Mouse (Mus musculus) right cerebral cortex, postnatal 4 days (tissue): ENCODE measurements around the gene Znhit6.
A peak's percentile ranks its signal among the peaks of the same experiment; 100 is the strongest.

Experiments used
- DNase-seq: peaks from one replicate; pipeline ENCODE4 v3.0.0-alpha.2; 2022

Gene Znhit6

DNA sequence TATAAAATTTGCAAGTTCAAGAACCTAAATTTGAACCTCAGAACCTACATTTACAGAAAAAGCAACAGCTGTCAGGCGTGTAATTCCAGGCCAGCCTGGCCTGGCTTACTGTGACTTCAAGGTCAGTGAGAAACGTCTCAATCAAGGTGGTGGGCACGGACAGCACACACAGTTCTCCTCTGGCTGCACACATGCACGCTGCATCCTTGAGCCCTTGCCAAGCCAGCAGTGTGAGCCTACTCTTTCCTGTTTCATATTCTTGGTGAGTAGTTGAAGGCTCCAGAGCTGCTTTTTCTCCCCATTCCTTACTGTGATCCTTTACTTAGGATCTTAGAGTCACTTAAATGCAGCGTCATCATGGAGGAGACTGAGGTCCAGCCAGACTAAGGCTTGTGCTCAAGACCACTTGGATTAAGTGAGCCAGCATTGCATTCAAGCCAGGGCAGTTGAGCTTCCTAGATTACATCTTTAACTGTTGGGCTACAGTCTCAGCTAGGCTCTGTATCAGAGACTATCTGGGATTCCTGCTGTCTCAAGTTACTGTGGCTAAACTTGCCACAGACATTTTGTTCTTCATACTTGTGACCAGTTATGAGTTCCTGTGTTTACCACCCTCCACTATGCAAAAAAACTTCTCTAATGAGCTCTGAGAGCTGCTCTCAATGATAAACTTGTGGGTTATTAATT lies 29.6 kb downstream of the Znhit6 start:
- DNase-seq: no peak

DNA sequence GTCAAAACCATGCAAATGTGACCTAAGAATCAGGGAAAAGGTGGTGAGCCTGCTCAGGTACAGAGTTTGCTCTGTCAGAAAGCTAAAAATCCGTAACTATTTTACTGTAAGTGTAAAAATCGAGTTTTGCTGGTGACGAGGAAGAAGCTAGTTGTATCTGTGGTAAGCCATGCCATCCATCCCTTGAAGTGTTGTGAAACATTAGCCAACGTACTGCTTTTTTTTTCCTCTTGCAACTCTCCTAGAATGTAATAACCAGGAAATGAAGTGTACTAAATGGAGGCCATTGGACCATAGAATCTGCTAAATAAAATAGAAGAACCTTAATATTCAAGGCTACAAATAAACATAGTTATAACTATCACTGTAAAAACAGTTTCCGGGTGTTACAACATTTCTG lies 32.3 kb downstream of the Znhit6 start:
- DNase-seq: no peak

DNA sequence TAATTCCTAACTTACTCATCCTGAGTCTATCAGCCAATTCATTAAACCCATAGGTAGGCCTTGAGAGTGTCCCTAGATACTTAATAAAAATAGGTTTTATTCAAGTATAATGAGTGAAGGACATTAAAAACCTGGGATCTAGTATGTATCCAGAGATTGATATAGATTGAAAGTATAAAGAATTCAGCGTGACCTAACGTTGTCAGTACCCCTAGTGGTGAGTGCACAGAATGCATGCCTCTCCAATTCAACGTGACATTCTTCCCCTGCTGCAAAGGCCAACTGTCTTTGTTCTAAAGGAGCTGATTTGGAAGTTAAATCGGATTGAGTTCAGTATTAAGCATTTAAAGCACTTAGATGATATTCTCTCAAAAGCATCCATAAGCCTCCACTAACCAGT lies 36.7 kb downstream of the Znhit6 start:
- peak; percentile 22 for DNase-seq

DNA sequence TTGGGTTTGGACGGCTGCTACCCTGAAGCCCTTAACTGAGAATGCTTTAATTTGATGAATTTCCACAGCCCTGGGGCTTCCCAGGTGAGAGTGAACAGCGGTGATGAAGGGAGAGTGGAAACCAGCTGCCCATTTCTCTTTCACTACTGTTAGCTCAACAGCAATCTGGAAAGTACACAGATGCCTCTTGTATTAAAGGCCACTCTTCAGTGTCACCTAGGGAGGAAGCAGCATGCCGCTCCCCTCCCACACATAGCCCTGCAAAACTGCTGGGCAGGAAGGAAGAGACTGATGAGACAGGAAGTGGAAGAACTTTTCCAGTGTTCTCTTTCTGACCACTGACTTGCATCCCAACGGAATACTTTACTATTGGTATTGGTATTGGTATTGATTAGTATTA lies 37.2 kb downstream of the Znhit6 start:
- DNase-seq: no peak

DNA sequence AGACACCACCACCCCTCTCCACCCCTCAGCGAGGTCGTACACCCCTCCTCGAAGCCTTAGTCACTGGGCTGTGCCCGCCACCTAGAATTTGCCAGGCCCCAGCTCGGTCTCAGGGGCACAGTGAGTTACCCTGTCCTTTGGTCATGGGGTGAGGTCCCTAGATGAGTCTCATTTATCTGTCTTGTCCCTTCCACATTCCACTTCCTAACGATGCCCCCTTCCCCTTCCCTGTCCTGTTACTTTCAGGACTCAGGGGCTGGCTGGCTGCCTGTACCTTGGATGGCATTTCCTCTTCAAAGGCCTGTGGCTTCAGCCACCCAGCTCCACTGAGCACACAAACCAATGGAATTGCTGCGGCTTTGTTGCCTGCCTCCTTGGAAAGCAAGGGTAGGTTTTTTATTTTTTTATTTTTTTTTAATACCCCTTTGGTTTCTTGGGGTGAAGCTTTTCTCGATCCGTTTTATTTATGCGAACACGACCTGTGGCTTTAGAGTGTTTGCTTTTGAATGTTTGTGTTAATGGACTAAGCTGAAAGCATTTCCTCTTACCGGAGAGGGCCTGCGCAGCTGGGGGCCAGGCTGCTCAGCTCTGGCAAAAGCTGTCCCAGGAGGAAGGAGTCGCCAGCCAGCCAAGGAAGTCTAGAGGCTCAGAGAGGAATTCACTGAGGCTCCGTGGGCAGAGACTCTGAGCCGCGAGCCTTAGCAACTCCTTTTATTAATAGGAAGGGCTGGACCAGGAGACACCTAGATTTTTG lies 38.5 kb downstream of the Znhit6 start:
- no peak for DNase-seq

DNA sequence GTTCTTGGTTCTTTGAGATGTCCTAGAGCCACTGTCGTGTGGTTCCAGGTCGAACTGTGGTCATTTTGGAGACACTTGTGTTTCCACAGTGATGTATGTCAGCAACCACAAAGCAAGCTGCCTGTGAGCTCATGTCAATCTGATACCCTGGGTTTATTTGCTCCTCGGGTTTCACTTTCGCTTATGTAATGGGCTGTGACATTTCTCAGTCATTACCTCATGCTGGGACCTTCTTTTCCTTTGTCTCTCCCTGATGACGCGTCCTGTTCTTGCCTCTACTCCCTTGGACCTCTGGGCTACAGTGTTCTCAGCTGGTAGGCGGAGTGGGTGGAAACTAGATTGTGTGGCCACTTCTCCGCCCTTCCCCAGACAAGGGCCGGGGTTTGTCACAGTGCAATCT lies 42.3 kb downstream of the Znhit6 start:
- no peak for DNase-seq

DNA sequence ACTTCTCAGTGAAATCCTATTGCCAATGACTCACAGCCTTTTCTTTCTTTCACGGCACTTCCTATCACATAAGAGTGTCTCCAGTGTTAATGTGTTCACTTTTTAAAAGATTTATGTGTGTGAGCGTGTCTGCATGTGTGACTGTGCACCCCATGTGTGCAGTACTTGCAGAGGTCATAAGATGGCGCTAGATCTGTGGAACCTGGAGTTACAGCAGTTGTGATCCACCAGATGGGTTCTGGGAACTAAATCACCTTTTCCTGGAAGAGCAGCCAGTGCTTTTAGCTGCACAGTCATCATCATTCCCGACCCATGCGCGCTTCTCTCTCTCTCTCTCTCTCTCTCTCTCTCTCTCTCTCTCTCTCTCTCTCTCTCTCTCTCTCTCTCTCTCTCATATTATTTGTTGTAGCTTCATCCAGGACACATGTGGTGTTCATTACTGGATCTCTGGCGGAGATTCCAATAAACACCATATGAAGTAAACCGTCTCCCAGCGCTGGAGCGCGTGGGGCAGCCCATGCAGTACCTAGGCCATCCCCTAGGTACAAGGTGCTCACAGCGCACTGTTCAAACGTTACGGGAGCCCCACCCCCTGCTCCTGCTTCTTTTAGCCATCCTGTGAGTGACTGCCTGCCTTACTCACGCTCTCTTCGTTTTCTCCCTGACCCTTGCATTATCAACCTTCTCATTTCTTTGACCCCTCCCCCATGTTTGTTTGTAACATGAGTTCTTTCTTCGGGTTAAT lies 43.8 kb downstream of the Znhit6 start:
- DNase-seq: no peak

DNA sequence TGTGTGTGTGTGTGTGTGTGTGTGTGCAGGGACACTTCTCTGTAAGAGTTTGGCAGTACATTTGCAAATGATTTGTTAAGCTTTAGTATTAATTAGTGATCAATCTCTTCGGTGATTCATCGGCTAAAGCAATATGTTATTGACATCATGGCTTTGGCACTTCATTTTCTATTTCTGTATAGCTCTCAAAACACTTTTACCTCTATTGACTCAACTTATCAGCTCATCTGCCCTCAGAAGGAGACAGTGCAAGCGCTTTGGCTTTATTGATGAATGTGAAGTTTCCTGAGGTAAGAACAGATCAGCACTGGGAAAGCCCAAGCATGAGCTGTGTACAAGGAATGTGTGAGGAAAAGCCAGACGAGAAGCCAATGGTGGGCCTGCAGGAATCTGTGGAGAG lies 45.2 kb downstream of the Znhit6 start:
- DNase-seq: no peak

DNA sequence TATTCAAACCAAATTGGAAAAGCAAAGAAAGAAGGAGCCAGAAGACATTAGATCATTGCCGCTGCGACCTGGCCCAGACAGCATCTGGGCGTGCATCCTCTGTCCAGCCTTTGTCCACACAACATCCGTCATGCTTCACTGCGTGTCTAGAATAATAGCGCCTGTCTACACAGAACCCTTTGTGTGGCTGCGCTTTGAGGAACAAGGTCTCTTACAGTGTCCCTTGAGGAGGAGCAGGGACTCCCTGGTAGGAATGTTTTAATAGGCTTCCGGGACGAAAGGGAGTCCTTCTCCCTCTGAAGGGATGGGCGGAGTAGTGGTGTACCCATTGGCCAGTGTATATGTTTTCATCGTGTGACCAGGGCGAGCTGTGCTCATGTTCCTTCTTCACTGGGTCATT lies 47.0 kb downstream of the Znhit6 start:
- no peak for DNase-seq

DNA sequence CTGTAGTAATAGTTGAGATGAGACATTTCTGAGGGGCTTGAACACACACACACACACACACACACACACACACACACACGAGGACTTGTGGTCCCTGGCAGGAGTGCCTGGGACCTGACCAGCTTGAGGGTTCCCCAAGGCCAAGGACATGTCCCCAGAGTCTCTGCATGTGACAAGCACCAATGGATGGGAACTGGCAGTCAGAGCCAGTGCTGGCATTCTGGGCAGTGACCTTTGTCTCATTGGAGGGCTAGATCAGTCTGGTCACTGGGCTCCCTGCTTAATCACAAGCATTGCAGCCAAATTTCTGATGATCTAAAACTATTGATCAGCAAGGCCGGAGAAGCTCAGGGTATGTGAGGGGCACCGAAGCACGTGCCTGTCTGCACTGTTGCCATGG lies 48.8 kb downstream of the Znhit6 start:
- DNase-seq: no peak

DNA sequence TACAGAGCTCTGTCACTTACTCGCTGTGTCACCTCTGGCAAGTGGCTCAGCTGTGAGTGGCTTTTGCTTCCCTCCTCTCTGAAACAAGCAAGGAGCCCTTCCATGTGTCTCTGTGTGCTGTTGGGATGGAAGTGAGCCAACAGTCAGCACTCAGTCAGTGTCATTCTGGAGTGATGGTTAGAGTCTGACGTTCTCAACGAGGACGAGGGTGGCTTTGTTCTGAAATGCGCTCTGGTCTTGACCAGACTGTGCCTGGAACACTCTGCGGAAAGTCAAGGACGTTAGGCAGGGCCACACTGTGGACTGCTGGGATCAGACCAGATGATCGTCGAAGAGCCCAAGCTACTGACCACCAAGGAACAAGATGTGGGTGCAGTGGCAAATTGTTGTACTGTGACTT lies 49.5 kb downstream of the Znhit6 start:
- no peak for DNase-seq

DNA sequence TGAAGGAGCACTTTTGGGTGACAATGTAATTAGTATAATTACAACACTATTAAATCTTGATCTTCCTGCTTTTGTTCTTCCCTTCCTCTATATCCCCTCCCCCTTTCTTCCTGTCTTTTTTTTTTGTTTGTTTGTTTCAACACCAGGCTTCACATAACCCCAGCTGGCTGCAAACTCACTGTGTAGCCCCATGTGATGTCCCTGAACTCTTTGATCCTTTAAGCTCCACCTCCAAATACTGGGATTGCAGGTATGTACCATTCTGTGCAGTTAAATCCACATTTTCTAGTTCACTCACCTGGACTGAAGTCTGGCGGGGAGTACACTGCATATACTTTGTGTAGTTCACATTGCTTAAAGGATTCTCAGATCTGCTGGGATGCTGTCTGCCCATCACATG lies 50.1 kb downstream of the Znhit6 start:
- no peak for DNase-seq

DNA sequence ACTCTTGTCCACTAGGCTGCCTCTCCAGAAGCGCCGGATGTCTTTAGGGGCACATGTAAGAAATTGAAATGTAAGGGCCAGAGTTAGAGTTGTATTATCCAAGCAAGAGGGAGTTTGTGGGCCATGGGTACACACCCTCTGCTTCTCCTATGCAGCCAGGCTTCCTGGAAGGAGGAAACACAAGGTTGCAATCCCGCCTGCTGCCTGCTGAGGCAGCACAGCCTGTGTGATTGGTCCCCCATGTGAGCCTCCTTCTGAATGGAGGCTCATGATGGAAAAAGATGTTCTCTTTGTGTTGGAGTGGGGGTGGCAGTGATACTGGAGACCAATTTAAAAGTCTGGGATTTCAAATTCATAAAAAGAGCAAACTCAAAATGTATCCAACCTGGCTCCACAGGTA lies 51.8 kb downstream of the Znhit6 start:
- peak; percentile 30 for DNase-seq

DNA sequence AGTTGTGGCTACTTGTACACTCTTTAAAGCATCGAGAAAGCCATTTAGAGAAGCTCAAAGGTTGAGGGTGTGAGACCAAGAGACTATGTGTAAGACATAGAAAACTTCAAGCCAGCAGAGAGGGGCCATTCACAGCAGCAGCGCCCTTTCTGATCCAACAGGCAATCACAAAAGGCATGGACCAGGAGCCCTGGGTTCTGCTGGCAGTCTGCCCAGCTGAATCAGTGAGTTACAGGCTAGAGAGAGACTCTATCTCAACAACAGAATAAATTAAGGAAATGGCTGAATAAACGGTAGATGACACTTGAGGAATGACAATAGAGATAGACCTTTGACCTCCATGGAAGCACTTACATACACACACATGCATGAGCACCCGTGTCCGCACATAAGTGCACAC lies 52.6 kb downstream of the Znhit6 start:
- DNase-seq: no peak

DNA sequence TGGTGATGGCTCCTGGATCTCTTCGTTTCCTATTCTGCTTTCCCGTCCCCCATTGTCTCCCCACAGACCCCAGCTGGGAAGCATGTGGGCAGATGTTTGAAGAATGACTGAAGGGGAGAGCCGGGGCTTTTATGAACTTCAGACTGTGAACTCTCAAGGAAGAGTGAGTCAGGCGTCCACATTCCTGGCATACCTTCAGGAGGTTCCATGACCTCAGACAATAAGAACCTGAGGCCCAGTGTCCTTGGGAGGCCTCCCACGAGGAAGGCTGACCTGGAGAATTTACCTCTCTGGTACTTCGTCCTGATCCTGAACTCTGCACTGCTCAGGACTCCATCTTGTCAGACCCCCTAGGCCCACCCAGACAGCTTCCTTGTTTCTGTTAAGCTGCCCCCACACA lies 56.9 kb downstream of the Znhit6 start:
- no peak for DNase-seq

DNA sequence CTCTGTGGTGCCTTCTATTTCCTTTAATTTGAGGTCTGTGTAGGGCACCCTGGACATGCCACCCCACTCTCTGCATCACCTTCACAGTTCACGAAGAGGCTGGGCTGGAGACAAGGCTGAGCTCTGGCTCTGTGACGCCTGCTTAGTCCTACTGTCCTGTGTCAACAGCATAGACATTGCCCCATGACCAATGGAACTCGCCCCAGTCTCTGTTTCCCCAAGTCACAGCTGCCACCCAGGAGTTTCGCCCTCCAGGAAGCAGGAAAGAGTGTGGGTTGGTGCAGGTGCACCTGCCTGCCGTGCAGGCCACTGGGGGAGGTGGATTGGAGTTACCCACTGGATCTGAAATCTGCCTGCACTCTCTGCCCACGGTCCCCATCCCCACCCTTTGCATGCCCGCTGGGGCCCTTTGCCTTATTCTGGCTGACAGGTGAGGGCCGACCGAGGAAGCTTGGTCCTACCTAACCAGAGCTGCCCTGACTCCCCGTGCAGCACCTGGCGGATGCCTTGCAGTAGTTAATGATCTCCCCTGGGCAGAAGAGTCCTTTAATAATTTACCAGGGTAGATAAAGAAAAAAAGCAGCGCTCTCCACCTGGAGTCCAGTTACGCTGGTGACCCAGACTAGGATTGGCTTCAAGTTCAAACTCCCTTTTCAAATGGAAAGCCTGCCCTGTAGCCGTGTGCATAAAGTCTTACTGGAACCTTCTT lies 58.2 kb downstream of the Znhit6 start:
- no peak for DNase-seq

DNA sequence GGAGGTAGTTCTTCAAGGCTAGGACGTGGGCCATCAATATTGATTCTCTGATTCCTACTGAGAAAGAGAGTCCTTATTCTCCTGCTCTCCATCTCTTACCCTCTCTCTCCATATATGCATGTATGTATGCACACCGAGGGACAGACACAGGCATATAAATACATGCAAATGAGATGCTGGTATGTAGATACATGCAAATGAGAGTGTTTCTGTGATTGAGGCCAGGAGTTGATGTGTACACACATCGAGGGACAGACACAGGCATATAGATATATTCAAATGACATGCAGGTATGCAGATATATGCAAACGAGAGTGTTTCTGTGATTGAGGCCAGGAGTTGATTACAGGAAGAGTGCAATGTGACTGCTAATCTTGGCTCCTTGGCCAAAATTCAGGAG lies 64.2 kb downstream of the Znhit6 start:
- DNase-seq: no peak

DNA sequence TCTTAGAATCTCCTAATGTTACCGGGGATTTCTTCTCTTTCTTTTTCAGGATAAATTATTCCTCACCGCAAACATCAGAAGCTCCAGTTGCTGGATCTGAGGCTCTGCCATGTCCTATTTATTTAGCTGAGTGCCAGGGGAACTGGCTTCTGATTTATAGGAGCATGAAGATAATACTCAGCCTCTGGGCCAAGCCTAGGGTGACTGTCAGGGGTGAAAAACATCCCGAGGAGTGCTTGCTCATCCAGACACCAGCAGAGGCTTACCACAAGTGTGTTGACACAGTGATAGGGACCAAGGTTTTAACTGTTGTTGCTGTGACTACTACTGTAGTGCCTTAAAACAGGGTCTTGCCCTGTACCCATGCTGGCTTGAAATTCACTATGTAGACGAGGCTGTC lies 64.6 kb downstream of the Znhit6 start:
- no peak for DNase-seq

DNA sequence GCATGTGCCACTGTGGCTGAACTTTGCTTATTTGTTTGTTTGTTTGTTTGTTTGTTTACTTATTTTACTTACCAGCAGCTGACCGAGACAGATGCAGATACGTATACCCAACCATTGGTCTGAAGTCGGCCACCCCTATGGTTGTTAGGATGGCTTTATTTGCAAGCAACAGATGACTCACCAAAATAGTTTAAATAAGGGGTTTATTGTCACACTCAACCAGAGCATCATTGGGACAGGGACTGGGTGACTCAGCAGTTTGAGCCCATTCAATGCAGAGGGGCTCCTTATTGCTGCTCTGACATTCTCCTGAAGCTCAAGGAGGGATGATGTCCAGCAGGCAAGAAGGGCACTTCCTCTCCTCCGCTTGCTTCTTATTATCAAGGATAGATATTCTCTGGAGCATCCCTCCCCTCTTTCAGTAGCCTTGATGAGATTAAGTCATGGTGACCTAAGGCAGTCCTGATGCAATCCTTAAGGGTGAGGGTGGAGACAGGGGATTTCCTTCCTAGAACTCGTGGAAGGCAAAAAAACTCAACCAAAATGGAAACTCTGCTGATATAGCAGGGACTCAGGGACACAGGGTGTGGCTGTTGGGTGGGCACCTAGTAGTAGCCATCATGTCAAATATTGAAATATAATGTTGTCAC lies 65.2 kb downstream of the Znhit6 start:
- no peak for DNase-seq

DNA sequence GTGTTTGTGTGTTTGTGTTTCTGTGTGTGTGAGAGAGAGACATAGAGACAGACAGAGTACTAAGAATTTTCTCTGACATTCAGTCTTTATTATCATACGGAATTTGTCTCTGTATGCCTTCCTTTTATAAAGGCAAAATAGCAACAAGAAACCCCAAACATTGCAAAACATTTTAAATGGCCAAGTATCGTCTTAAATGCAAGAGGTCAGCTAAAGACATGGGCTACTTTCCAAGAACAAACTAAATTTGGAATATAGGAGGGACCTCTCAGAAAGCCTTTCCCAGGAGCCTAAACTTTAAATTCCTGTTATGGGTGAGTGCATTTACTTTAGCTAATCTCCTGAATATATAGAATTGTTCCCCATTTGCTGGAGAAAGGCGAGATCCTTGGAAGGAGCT lies 65.9 kb downstream of the Znhit6 start:
- no peak for DNase-seq

DNA sequence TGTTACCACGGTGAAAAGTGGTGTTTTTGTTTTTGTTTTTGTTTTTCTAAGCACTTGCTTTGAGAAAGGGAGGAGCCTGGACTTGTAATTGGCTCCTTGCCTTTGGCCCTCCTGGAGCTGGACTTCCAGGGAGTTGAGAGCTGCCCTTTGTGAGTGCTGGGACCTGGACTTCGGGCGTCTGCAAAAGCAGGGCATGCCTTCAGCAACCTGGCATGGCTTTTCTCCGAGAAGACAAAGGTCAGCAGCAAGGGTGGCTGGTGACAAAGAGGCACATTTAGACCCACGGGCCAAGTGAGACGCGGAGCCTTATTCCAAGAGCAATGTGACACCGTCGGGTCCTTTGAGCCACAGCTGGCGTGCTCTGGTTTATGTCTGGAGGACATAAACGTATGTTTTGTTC lies 66.9 kb downstream of the Znhit6 start:
- no peak for DNase-seq

DNA sequence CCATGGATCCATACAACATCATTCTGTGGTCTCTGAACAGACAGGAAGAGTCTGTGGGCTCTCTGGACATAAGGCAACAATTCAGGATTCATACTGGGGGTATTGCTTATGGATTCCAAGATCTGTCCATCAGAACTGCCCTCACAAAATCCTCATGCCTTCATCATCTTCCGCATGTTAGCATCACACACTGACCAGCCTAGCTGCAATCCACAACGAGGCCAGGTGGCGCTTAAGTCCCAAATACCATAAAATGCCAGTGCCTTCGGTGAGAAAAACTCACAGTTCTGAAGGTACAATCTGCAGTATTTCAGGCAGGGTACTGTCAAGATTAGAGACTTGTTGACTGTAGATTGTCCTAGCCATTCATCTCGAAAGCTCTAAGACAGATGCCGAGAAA lies 69.5 kb downstream of the Znhit6 start:
- no peak for DNase-seq

DNA sequence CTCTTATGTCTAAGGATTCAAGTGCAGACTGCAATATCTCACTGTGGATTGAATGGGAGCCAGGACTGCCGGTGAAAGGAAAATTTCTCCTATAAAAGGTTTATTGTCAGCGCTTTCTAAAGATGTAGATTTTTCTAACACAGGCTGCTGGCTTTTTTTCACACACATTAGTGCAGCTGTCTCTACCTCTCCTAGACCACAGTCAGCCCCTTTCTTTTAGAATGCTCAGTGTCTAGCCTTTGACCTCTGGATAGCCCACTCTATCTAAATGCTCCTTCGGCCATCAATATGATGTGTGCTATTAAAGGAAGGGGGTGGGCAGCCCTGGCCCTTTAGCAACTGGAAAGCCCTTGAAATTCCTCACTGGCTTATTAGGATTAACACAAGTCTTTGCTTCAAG lies 70.0 kb downstream of the Znhit6 start:
- DNase-seq: no peak
